Mouse (Mus musculus) ES-E14 (cell line): ENCODE measurements around the gene Gigyf2. TPM values are rescaled to one million over a fixed set of nuclear protein-coding genes. Genes with fewer than 3 reads are reported as not detected.

ENCODE experiments used
- DNase-seq: peaks from one replicate; pipeline ENCODE4 v3.0.0-alpha.2; 2013; ENCODE audit warnings: low read depth, low spot score
- H3K27ac ChIP-seq: 2 replicates; pipeline ENCODE4 v1.5.1; 2012; ENCODE audit warnings: low read depth, mild to moderate bottlenecking, low read length, moderate library complexity, mixed read lengths; ENCODE audit not compliant: poor library complexity, insufficient read depth, severe bottlenecking
- H3K36me3 ChIP-seq: 2 replicates; pipeline ENCODE4 v1.6.1; 2012; ENCODE audit warnings: mild to moderate bottlenecking, low read length, moderate library complexity, mixed read lengths; ENCODE audit not compliant: control insufficient read depth, poor library complexity, insufficient read depth, severe bottlenecking
- H3K4me1 ChIP-seq, 2 experiments: fragments of 150-350 bp in 1 of 2; sonication (generic) in 1 of 2; 2 replicates each; pipeline ENCODE4 v1.6.1; 2012; ENCODE audit warnings: low read length in 2 of 2, mild to moderate bottlenecking in 1 of 2, mixed read lengths in 1 of 2; ENCODE audit not compliant: control insufficient read depth in 2 of 2, insufficient read depth in 2 of 2, poor library complexity in 1 of 2
- H3K4me3 ChIP-seq, 2 experiments: fragments of 150-350 bp in 1 of 2; sonication (generic) in 1 of 2; 2 replicates each; pipeline ENCODE4 v1.5.1; 2012; ENCODE audit warnings: low read length in 2 of 2, low read depth in 1 of 2, mild to moderate bottlenecking in 1 of 2, mixed read lengths in 1 of 2; ENCODE audit not compliant: insufficient read depth in 1 of 2, poor library complexity in 1 of 2, severe bottlenecking in 1 of 2
- H3K9ac ChIP-seq: 2 replicates; pipeline ENCODE4 v1.6.1; 2012; ENCODE audit warnings: low read depth, mild to moderate bottlenecking, low read length, mixed read lengths; ENCODE audit not compliant: poor library complexity, insufficient read depth, severe bottlenecking
- H3K9me3 ChIP-seq: fragments of 150-350 bp; sonication (generic); 2 replicates; pipeline ENCODE4 v1.6.1; 2012; ENCODE audit warnings: low read depth, mild to moderate bottlenecking, low read length; ENCODE audit not compliant: control insufficient read depth, insufficient read depth
- CHD2 ChIP-seq: IDR thresholded peaks from 2 replicates; pipeline ENCODE4 v1.6.1; 2014; ENCODE audit warnings: mild to moderate bottlenecking, low read depth, low read length, inconsistent platforms
- HCFC1 ChIP-seq: IDR thresholded peaks from 2 replicates; pipeline ENCODE4 v1.6.1; 2012; ENCODE audit warnings: low read length, inconsistent platforms, borderline replicate concordance; ENCODE audit not compliant: insufficient read depth
- MAFK ChIP-seq: IDR thresholded peaks from 2 replicates; pipeline ENCODE4 v1.6.1; 2014; ENCODE audit warnings: mild to moderate bottlenecking, low read depth, low read length, inconsistent platforms; ENCODE audit not compliant: insufficient read depth
- ZC3H11A ChIP-seq: IDR thresholded peaks from 2 replicates; pipeline ENCODE4 v1.6.1; 2012; ENCODE audit warnings: low read depth, mild to moderate bottlenecking, inconsistent platforms, low read length, borderline replicate concordance
- ZNF384 ChIP-seq: IDR thresholded peaks from 2 replicates; pipeline ENCODE4 v1.6.1; 2012; ENCODE audit warnings: low read depth, low read length, inconsistent platforms
- in situ Hi-C, 2 experiments: fragments of 600-800 bp; cut with MboI; formaldehyde crosslinking; loops; one replicate each; pipeline ENCODE4 v1.15.1; 2025; ENCODE audit warnings: low sequenced_read_pairs in 2 of 2, inconsistent platforms in 1 of 2; ENCODE audit not compliant: unreplicated experiment in 2 of 2
- total RNA-seq: library from RNA; depleted of rRNA; stranded (reverse); fragments of 300-350 nt; gene quantifications from 2 replicates; pipeline ENCODE4 v1.2.3, GENCODE M21; 2012

The Gigyf2 gene
- total RNA-seq, 1 experiment = 58.7 TPM

GRCm38 (mm10) chr1:87475076-87475895, 148.5 kb downstream of the Gigyf2 start:
- TF ChIP-seq CHD2 = no peak
- TF ChIP-seq MAFK = no peak
- TF ChIP-seq ZNF384 = no peak
- TF ChIP-seq ZC3H11A = no peak
- TF ChIP-seq HCFC1 = no peak
- no peak for DNase-seq
- Histone ChIP-seq H3K4me1 (peaks cover 0 to 9% of the 10 kb centered on the region in 2 experiments; a peak in 1 of 4 replicates), H3K9me3 (no peaks in the 10 kb centered on the region), H3K9ac (peak overlapping the region; percentile 5; the same call in 1 of the 2 replicates), H3K36me3 (no peaks in the 10 kb centered on the region), H3K4me3 (peak overlapping the region; percentile 65 to 71), H3K27ac (no peak overlapping the region)
- in situ Hi-C loops = no loop called here

GRCm38 (mm10) chr1:87482546-87482945, 155.7 kb downstream of the Gigyf2 start:
- no peak overlapping the region for H3K9ac ChIP-seq
- no peak for DNase-seq
- no peaks in the 10 kb centered on the region for H3K4me1 ChIP-seq
- no peaks in the 10 kb centered on the region for H3K9me3 ChIP-seq
- no peak overlapping the region for H3K27ac ChIP-seq
- H3K4me3 ChIP-seq = no peak overlapping the region
- no peaks in the 10 kb centered on the region for H3K36me3 ChIP-seq
- in situ Hi-C loops = no loop called here
- TF ChIP-seq HCFC1 (no peak), CHD2 (no peak), ZNF384 (no peak), MAFK (no peak), ZC3H11A (no peak)

GRCm38 (mm10) chr1:87486386-87486785, 159.6 kb downstream of the Gigyf2 start:
- DNase-seq = no peak
- Histone ChIP-seq H3K4me1 (peaks cover 0 to 3% of the 10 kb centered on the region in 2 experiments; a peak in 1 of 4 replicates), H3K36me3 (no peaks in the 10 kb centered on the region), H3K9ac (no peak overlapping the region), H3K27ac (no peak overlapping the region), H3K4me3 (no peak overlapping the region), H3K9me3 (no peaks in the 10 kb centered on the region)
- in situ Hi-C loops = no loop called here
- no peak for TF ChIP-seq ZC3H11A
- TF ChIP-seq HCFC1 = no peak
- TF ChIP-seq ZNF384 = no peak
- no peak for TF ChIP-seq CHD2
- no peak for TF ChIP-seq MAFK

GRCm38 (mm10) chr1:87492285-87492684, 165.5 kb downstream of the Gigyf2 start:
- no peak overlapping the region for H3K9ac ChIP-seq

More at GRCm38 (mm10) chr1:87492285-87492684, 165.5 kb downstream of the Gigyf2 start:
- Histone ChIP-seq H3K27ac (no peak overlapping the region), H3K4me1 (peaks cover 0 to 7% of the 10 kb centered on the region in 2 experiments; a peak in 1 of 4 replicates), H3K36me3 (no peaks in the 10 kb centered on the region), H3K4me3 (no peak overlapping the region), H3K9me3 (no peaks in the 10 kb centered on the region)
- DNase-seq = no peak
- no peak for TF ChIP-seq ZC3H11A
- no peak for TF ChIP-seq ZNF384
- no peak for TF ChIP-seq MAFK
- no peak for TF ChIP-seq HCFC1
- TF ChIP-seq CHD2 = no peak
- in situ Hi-C loops = no loop called here
